Mouse (Mus musculus) frontal cortex, postnatal 14 days (tissue): ENCODE results near the gene Eva1c.

Experiments used
- DNase-seq, 2 experiments: peaks; one replicate each; pipeline ENCODE4 v3.0.0; 2022; ENCODE audit warnings: low spot score in 2 of 2

Gene Eva1c

GRCm38 (mm10) chr16:90917156-90917555 is 90.6 kb downstream of the Eva1c start:
- no peak for DNase-seq

- no peak for DNase-seq
Measured at GRCm38 (mm10) chr16:90921471-90922159, 95.1 kb downstream of the Eva1c start.

- no peak for DNase-seq
Measured at GRCm38 (mm10) chr16:90924606-90925370, 98.3 kb downstream of the Eva1c start.

GRCm38 (mm10) chr16:90925461-90925860 is 98.9 kb downstream of the Eva1c start:
- peak; percentile 44 to 62 for DNase-seq

- no peak for DNase-seq
Measured at GRCm38 (mm10) chr16:90927446-90927845, 100.9 kb downstream of the Eva1c start.

- no peak for DNase-seq
Measured at GRCm38 (mm10) chr16:90933534-90934176, 107.1 kb downstream of the Eva1c start.

GRCm38 (mm10) chr16:90934193-90934686 is 107.7 kb downstream of the Eva1c start:
- peak in 1 of 2 experiments; percentile 52 for DNase-seq

- DNase-seq: peak; percentile 87 to 91
Measured at GRCm38 (mm10) chr16:90934687-90935328, 108.3 kb downstream of the Eva1c start, which contains the start of gene Cfap298. Cfap298 (minus strand) TSS chr16:90935114.

GRCm38 (mm10) chr16:90941246-90941645 is 114.7 kb downstream of the Eva1c start:
- no peak for DNase-seq

GRCm38 (mm10) chr16:90946977-90947376 is 120.5 kb downstream of the Eva1c start:
- no peak for DNase-seq

DNA sequence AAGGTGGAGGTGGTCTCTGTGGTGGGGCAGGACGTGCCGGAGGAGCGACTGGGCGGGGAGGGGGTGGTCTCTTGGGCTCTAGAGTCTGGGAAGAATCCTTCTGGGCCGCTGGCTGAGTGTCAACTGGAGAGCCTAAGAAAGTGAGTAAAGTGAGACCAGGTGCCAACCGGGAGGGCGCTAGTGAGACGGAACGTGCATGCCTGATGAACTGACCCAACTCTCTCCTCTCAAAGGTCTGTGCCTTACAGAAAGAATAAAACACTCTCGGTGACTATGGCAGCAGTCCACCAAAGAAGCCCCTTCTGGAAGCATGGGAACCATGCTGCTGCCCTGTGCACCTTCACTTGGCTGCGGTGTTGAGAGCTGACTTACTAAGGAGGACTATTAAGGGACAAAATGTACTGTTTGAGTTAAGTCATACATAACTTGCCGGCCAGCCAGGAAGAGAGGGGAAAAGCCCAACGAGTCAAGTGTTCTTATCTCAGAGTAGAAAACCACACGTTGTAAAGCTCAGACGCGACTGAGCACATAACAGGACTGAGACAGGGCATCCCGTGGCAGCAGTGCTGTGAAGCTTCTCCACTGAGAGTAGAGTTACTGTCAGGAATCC is 123.9 kb downstream of the Eva1c start:
- DNase-seq: no peak

GRCm38 (mm10) chr16:90953147-90953546 is 126.6 kb downstream of the Eva1c start:
- no peak for DNase-seq

DNA sequence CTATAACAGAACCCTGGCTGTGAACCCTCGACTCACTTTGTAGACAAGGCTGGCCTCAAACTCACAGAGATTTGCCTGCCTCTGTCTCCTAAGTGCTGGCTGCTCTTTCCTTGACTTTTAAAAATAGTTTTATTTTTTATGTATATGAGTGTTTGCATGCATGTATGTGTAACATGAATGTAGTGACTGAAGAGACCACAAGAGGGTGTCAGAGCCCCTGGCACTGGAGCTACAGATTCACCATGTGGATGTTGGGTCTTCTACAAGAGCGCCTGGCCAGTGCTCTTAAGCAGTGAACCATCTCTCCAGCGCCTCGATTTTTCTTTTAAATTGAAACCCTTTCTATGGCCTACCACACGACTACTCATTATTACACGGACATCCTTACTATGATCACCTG is 127.3 kb downstream of the Eva1c start:
- no peak for DNase-seq
